Comparison of ENCODE assay signal across 9 mouse cellular contexts in genomic region chr8:69900895-69901451, GRCm38 (mm10). TPM values are rescaled to one million over a fixed set of nuclear protein-coding genes. Genes with fewer than 3 reads are reported as not detected.
A peak's percentile ranks its signal among the peaks of the same experiment; 100 is the strongest.
DNase-seq lines count a peak whose midpoint lies in the region; ATAC-seq and TF ChIP-seq lines count a peak whose summit lies in the region.
"Had no signal": no experiment of that assay in that cellular context is flagged by ENCODE, and none has a peak within 500 bp of the region (broad histone marks: within the 10 kb centered on the region; RNA-seq: fewer than 3 reads in every experiment).

No protein-coding gene starts in this region.

- peaks cover 11% of the 10 kb centered on the region for H3K4me1 ChIP-seq in spleen, adult 2 months (ENCODE audit: control insufficient read depth, insufficient read depth, insufficient read length)
- H3K4me1 ChIP-seq in limb, embryonic 12.5 days (replicated peaks) = peaks cover 33% of the 10 kb centered on the region
- peaks cover 3% of the 10 kb centered on the region; the same call in 1 of the 2 replicates for H3K4me1 ChIP-seq in stomach, postnatal 0 days (replicated peaks; ENCODE audit: control insufficient read depth, insufficient read depth)

- H3K4me2 ChIP-seq in limb, embryonic 12.5 days = peak overlapping the region; percentile 96
- H3K4me2 ChIP-seq in stomach, postnatal 0 days (replicated peaks; ENCODE audit: low read depth) = peak overlapping the region; percentile 92

- H3K27ac ChIP-seq in spleen, adult 2 months (ENCODE audit: insufficient read depth, low read length) = peak overlapping the region; percentile 85
- H3K27ac ChIP-seq in limb, embryonic 12.5 days = peak overlapping the region; percentile 86
- peak overlapping the region; percentile 94 for H3K27ac ChIP-seq in stomach, postnatal 0 days (replicated peaks)

- H3K27me3 ChIP-seq in spleen, adult 2 months (ENCODE audit: control insufficient read depth, insufficient read depth, low read length) = no peaks in the 10 kb centered on the region
- H3K27me3 ChIP-seq in limb, embryonic 12.5 days = no peaks in the 10 kb centered on the region
- H3K27me3 ChIP-seq in stomach, postnatal 0 days (ENCODE audit: control insufficient read depth, insufficient read depth, low read length) = no peaks in the 10 kb centered on the region

- H3K4me3 ChIP-seq in spleen, adult 2 months (ENCODE audit: extremely low read depth, insufficient read depth, insufficient read length) = peak overlapping the region; percentile 79
- peak overlapping the region; percentile 68 for H3K4me3 ChIP-seq in limb, embryonic 12.5 days (replicated peaks)
- H3K4me3 ChIP-seq in stomach, postnatal 0 days (ENCODE audit: low read depth, low read length) = peak overlapping the region; percentile 75

- H3K9me3 ChIP-seq in limb, embryonic 12.5 days = no peaks in the 10 kb centered on the region
- no peaks in the 10 kb centered on the region for H3K9me3 ChIP-seq in stomach, postnatal 0 days (ENCODE audit: control insufficient read depth, low read length)

- no peak for TF ChIP-seq EP300 in stomach, postnatal 0 days (optimal IDR thresholded peaks at IDR 0.05)

- WGBS in spleen, adult 2 months = 6% methylated on average over 12 of the region's 12 CpGs
- WGBS in limb, embryonic 12.5 days = 16% methylated on average over 12 of the region's 12 CpGs
- WGBS in stomach, postnatal 0 days = 16% methylated on average over 12 of the region's 12 CpGs

- H3K9ac ChIP-seq in limb, embryonic 12.5 days (replicated peaks) = peak overlapping the region; percentile 78
- H3K9ac ChIP-seq in stomach, postnatal 0 days (ENCODE audit: low read length) = peak overlapping the region; percentile 79

- no peak for TF ChIP-seq CTCF in spleen, adult 2 months (IDR thresholded peaks at IDR 0.05; ENCODE audit: extremely low read depth, insufficient read depth, insufficient read length, insufficient replicate concordance)
- TF ChIP-seq CTCF in stomach, postnatal 0 days (IDR thresholded peaks at IDR 0.05; ENCODE audit: low read depth) = no peak

- H3K36me3 ChIP-seq in spleen, adult 2 months (ENCODE audit: control insufficient read depth, insufficient read depth, low read length) = no peaks in the 10 kb centered on the region; the same call in 1 of the 2 replicates
- H3K36me3 ChIP-seq in limb, embryonic 12.5 days = peaks cover 24% of the 10 kb centered on the region
- peaks cover 4% of the 10 kb centered on the region; the same call in 1 of the 2 replicates for H3K36me3 ChIP-seq in stomach, postnatal 0 days (ENCODE audit: control insufficient read depth, insufficient read depth, low read length)

- TF ChIP-seq POLR2A in spleen, adult 2 months (IDR thresholded peaks at IDR 0.05; ENCODE audit: low read depth, low read length) = no peak

- peak; percentile 56 for DNase-seq in cerebellum, adult 11-12 months
- no peak for DNase-seq in cerebellum, postnatal 25 days
- no peak for DNase-seq in spleen, adult 2 months (ENCODE audit: low read depth in 1 of 2, low spot score in 2 of 2)
- no peak for DNase-seq in spleen, postnatal 4 days (ENCODE audit: low spot score in 2 of 2)
- DNase-seq in stomach, postnatal 0 days (ENCODE audit: low spot score) = no peak
- DNase-seq in adrenal gland, postnatal 14 days = no peak
- DNase-seq in urinary bladder, postnatal 10 days (ENCODE audit: low spot score) = no peak

- 0 out of 2 replicates have a peak, but pooled peaks have one; percentile 7 for ATAC-seq in limb, embryonic 12.5 days (ENCODE audit: insufficient number of reproducible peaks, insufficient read depth, low FRiP score, low TSS enrichment, low read depth)
- no peak for ATAC-seq in stomach, postnatal 0 days (ENCODE audit: low FRiP score, low TSS enrichment)

RNA-seq across cellular contexts. Expression of gene Tssk6, which starts 1.0 kb away (rescaled TPM):
- polyA plus RNA-seq in spleen, adult 2 months (2012; rRNA removed) = 1.0 TPM in 2 replicates
- 6.2 and 7.3 TPM in 2 replicates for polyA plus RNA-seq in limb, embryonic 12.5 days (2016; fragmentation: Nextera tagmentation; extraction: Ambion mirVana)
- polyA plus RNA-seq in stomach, postnatal 0 days (2015; fragmentation: Nextera tagmentation; extraction: Ambion mirVana) = 2.1 and 2.7 TPM in 2 replicates
- total RNA-seq in adrenal gland, postnatal 14 days (2021) = 0.83 and 0.85 TPM in 2 replicates

RNA-seq across cellular contexts. Expression of gene Ndufa13, which starts 1.4 kb away (rescaled TPM):
- polyA plus RNA-seq in spleen, adult 2 months (2012; rRNA removed) = 53.8 and 76.3 TPM in 2 replicates
- polyA plus RNA-seq in limb, embryonic 12.5 days (2016; fragmentation: Nextera tagmentation; extraction: Ambion mirVana) = 171 and 172 TPM in 2 replicates
- polyA plus RNA-seq in stomach, postnatal 0 days (2015; fragmentation: Nextera tagmentation; extraction: Ambion mirVana) = 199 and 205 TPM in 2 replicates
- 239 and 250 TPM in 2 replicates for total RNA-seq in adrenal gland, postnatal 14 days (2021)

RNA-seq across cellular contexts. Expression of gene Yjefn3, which starts 1.5 kb away (rescaled TPM):
- 1.5 and 1.9 TPM in 2 replicates for polyA plus RNA-seq in spleen, adult 2 months (2012; rRNA removed)
- 6.0 and 7.4 TPM in 2 replicates for polyA plus RNA-seq in limb, embryonic 12.5 days (2016; fragmentation: Nextera tagmentation; extraction: Ambion mirVana)
- 1.6 and 2.7 TPM in 2 replicates for polyA plus RNA-seq in stomach, postnatal 0 days (2015; fragmentation: Nextera tagmentation; extraction: Ambion mirVana)
- 5.7 and 6.7 TPM in 2 replicates for total RNA-seq in adrenal gland, postnatal 14 days (2021)
- total RNA-seq: hematopoietic stem cell, adult 5-6 weeks had no signal

RNA-seq across cellular contexts. Expression of gene Cilp2, which starts 13.5 kb away (rescaled TPM):
- 0.11 and 0.34 TPM in 2 replicates for polyA plus RNA-seq in spleen, adult 2 months (2012; rRNA removed)
- polyA plus RNA-seq in limb, embryonic 12.5 days (2016; fragmentation: Nextera tagmentation; extraction: Ambion mirVana) = 0.78 and 0.79 TPM in 2 replicates
- 0.30 and 0.36 TPM in 2 replicates for polyA plus RNA-seq in stomach, postnatal 0 days (2015; fragmentation: Nextera tagmentation; extraction: Ambion mirVana)
- 0.07 and 0.15 TPM in 2 replicates for total RNA-seq in adrenal gland, postnatal 14 days (2021)
- total RNA-seq: hematopoietic stem cell, adult 5-6 weeks had no signal
